Mouse (Mus musculus) activated CD4-positive, CD25-positive, alpha-beta regulatory T cell, adult 4 months (primary cell): ENCODE results near the gene Tmem86a. TPM values are rescaled to one million over a fixed set of nuclear protein-coding genes. Genes with fewer than 3 reads are reported as not detected.

Experiments
- ATAC-seq: one replicate; pipeline ENCODE4 v1.8.0; 2017
- polyA plus RNA-seq, 2 experiments: library from polyadenylated mRNA; unstranded; fragments of 100-300 nt; shearing (Covaris generic); gene quantifications; one replicate each; pipeline ENCODE4 v1.2.1; 2017

Tmem86a gene
- polyA plus RNA-seq, 2 experiments from 2014 or later, result 1.0 to 2.9 TPM

DNA sequence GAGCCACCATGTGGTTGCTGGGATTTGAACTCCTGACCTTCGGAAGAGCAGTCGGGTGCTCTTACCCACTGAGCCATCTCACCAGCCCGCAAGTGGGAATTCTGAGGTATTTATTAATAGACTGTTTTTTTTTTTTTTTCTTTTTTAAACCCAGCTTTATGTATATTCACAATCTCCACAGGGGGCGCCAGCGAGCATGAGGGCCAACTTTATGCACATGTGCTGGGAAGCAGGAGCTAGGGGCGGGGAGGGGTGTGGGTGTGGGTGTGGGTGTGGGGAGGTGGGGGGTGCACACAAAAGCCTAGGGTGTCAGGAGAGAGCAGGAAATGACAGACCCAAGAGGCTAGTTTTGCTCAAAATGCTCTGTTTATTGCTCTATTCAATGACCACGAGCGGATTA, 27.1 kb downstream of the Tmem86a start:
- no peak for ATAC-seq

DNA sequence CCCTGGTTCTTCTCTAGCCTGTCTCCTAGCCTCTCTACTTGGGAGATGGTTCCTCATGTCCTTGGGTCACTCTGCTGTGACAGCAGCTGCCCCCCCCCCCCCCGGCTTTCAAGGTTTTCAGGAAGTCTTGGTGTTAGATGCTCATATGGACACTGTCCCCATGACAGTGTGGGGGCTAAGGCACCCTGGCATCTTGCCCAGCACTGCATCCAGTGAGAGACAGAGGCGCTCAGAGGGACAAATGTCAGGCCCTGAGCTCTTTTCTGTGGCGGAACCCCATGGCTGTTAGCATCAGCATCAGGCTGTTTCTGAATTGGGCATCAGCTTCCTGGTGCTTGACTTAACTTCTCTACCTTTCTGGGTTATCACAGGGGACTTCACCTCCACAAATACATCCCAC, 30.5 kb downstream of the Tmem86a start:
- no peak for ATAC-seq

- peak; percentile 66 for ATAC-seq
Measured at GRCm38 (mm10) chr7:47081277-47081676, 30.9 kb downstream of the Tmem86a start.

DNA sequence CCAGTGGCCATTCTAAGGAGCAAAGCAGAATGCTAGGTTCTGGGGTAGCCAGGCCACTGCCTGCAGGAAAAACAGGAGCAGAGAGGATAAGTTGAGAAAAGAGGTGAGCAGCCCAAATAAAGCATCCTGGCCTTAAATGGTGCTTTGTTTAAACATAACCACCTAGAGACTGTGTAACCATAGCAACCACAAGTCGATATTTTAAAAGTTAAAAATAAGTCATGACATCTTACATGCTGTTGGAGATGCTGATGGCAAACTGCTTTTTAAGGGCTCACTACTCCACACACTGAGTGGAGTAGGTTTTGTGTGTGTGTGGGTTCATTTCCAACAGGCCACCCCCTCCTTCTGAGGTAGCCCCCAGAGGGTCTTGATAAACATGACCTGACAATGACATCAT, 34.7 kb downstream of the Tmem86a start:
- ATAC-seq, result no peak

DNA sequence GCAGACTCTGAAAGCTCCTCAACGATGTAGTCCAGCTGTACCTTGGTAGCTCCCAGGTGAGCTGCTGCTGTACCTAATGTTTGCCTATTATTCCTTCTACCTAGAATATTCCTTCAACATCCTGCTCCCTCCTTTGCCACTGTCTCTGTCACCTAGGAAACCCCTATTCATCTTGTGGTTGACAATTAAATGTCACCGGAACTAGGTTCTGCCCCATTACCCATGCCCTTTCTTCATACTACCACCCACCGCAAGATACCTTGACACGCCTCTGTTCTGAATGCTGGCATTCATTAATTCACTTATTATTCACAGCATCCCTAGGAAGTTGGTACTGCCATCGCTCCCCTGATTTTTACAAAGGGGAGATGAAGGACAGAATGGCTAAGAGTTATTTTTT, 43.5 kb downstream of the Tmem86a start:
- peak; percentile 67 for ATAC-seq

DNA sequence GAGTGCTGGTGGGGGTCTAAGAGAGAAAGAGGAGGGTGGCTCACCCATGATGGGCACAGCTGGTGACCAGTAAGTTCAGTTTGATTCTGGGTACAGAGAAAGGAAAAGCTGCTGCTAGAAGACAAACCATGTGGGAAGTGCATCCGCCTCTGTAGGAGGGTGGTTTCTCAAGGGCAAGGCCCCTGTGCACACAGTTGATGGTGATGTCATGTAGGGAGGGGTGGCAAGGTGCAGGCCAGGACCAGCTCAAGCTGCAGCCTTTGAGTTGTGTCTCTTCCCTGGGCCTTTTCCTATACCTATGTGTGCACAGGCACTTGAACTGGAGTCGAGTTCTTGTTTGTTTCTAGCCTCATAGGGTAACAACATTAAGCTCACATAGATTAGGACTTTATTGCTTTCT, 44.6 kb downstream of the Tmem86a start:
- peak; percentile 72 for ATAC-seq

DNA sequence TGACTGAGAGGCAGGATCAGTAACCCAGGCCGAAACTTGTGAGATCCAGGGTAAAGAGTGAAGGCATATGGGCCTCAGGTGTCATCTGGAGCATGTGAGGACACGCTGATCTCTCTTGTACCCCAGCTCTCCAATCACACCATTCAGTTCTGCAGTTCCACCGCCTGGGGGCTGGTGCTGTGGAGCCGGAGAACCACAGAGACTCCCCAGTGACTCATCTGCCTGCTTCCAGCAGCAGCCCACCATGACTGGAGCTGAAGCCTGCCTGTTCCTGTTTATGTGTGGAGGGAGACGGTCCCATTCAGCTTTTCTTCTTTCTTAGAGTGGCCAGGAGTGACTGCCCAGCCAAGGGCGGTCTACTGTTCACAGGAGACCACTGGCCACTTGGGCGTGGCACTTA, 47.6 kb downstream of the Tmem86a start:
- no peak for ATAC-seq

DNA sequence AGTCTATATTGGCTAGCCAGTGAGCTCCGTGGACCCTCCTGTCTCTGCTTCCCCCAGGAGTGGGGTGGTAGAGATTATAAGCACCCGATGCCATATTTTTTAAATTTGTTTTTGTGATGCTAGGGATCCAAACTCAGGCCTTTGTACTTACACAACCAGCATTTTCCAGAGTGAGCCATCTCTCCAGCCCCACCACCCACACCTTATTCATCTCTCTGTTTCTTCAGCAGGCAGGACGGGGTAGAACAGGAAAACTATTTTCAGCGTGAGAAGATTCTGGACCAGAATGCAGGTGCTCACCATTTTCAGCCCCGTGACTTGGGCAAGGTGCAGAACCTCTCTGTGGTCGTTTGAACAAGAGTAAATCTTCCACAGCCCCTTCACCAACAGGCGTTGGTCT, 48.9 kb downstream of the Tmem86a start:
- no peak for ATAC-seq

DNA sequence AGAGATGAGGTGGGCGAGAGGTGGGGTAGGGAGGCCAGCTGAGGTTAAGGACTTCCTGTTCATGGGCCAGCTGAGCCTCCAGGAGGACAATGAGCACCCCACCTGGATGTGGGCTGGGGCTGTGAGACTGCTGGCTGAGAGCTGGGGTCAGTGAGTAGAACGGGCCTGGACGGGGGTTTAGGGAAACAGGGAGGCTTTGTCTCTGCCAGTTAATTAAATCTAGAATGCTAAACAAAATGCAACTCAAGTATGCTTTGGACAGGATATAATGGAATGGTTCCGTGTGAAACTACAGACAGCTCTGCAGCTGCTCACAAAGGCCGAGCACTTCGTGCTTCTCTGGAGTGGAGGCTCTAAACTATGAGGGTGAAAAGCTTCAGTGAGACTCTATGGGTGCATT, 50.2 kb downstream of the Tmem86a start:
- no peak for ATAC-seq

DNA sequence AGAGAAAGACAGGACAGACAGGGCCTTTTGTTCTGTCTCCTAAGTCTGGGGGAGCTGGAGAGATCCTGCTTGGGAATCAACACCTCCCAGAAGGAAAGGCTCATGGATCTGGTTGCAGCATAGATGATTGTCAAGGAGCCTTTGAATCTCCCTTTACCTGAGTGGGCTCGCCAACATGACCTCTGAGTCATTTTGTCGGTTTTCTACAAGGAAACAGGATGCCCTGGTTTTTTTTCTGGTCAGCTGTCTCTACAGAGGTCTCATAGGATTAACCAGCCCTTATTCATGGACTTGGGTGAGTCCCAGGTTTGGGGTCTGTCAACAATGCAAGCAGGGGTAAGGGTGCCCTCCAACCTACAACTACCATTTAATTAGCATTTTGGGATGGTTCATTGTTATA, 52.6 kb downstream of the Tmem86a start:
- peak; percentile 30 for ATAC-seq

DNA sequence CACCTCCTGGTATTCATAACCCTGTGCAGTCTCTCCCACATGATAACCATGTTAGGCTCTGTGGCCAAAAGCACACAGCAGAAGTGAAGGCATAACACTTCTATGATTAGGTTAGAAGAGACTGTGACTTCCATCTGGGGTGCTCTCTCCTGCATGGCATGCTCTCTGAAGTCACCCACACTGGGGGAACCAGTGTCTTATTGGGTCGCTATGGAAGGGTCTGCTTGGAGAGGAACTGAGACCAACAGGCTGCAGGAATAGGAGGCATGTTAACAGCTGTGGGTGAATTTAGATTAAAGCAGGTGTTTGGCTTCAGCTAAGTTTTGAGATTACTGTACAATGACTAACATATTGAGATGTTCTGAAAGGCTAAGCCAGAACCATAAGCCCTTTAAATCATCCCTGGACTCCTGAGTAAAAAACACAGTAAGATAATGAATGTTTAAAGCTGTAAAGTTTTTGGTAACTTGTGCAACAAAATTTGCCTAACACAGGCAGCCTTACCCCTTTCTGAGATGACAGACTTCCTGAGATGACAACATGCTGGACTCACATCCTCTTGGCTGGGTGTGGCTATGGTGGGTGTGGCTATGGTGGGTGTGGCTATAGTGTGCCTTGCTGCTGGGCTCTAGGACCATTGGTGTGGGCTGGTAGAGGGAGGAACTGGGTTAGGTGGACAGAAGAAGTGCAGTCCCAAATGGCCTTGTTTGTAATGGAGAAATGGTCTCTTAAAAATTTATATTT, 53.4 kb downstream of the Tmem86a start:
- peak; percentile 83 for ATAC-seq

Other genes with a start within 250 kb of the Tmem86a start
- gene Ldha, start 209.1 kb upstream of the Tmem86a start, polyA plus RNA-seq, result 1,000 to 10,000 TPM; 1,036 to 1,248 TPM
- not detected for gene Ldhc, start 189.4 kb upstream of the Tmem86a start, polyA plus RNA-seq
- gene Tsg101, start 130.6 kb upstream of the Tmem86a start, polyA plus RNA-seq, result 100 to 1,000 TPM in 1 of 2 experiments, 10 to 100 TPM in 1; 85.8 to 103 TPM
- gene Uevld, start 92.1 kb upstream of the Tmem86a start, polyA plus RNA-seq, result 1 to 10 TPM; 6.4 to 8.0 TPM
- not detected for gene Gm9999, start 67.0 kb upstream of the Tmem86a start, polyA plus RNA-seq
- gene Spty2d1, start 42.2 kb upstream of the Tmem86a start, polyA plus RNA-seq, result 10 to 100 TPM; 23.5 to 32.3 TPM
- gene Ptpn5, start 83.1 kb downstream of the Tmem86a start, polyA plus RNA-seq, result 1 to 10 TPM; 2.1 to 9.3 TPM
- gene Mrgpra6, start 154.3 kb downstream of the Tmem86a start, polyA plus RNA-seq, result not detected
- not detected for gene Mrgpra9, start 202.2 kb downstream of the Tmem86a start, polyA plus RNA-seq